Mouse (Mus musculus) A20 (cell line): ENCODE measurements around the gene Tmem208.

ENCODE experiments used
- DNase-seq: peaks from one replicate; pipeline ENCODE4 v3.0.0-alpha.2; 2011; ENCODE audit warnings: low read depth, low spot score

The Tmem208 gene

DNA sequence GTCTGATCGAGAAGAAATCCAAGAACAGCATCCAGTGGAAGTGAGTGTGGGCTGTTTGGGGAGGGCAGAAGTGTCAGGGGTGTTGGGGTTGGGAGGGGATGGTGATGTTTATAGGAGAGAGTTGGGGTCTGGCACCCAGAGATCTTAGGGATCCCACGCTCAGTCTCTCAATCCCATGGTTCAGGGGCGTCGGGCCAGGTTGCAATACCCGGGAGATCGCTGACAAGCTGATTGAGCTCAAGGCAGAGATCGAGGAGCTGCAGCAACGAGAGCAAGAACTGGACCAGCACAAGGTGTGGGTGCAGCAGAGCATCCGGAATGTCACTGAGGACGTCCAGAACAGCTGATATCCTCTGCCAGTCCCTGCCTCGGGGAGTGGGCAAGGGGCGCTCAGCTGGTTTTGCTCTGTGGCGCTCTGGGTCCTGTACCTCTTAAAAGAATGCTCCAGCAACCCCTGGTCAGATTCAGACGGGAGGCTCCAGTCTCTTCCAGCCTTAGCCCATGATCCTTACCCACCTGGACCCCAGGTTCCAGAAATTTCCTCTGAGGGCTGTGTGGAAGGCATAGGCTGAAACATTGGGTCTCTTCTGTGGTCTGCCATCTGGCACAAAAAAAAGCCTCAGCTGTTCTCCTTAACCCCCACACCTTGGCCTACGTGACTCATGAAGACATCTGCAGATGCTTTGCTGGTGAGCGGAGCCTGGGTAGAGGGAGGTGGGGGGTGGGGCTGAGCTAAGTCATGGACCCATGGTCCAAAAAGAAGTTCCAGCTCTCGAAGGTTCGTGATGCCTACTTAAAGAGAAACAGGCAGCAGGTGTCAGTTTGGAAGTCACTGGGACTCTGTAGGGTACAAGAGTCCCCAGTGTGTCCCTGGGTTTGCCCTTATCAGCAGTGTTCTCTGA, 27.6 kb upstream of the Tmem208 start:
- peak; percentile 47 for DNase-seq

DNA sequence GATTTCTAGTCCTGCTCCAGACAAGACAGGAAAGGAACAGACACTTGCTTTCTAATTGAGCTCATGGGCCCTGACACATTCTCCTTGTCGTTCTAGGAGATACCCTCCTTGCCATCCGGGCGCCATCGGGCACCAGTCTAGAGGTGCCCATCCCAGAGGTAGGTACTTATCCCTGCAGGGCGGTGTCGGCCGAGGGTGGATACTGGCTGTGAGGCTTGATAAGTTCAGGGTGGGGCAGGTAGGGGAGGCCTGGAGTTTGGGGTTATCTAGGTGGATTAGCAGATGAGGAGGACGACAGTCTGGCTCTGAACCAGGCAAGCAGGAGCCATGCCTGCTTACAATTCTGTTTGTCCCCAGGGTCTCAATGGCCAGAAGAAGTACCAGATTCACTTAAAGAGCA, 26.2 kb upstream of the Tmem208 start:
- DNase-seq = no peak

GRCm38 (mm10) chr8:105303396-105303795, 22.8 kb upstream of the Tmem208 start:
- no peak for DNase-seq

GRCm38 (mm10) chr8:105303874-105304273, 22.3 kb upstream of the Tmem208 start:
- DNase-seq = no peak

GRCm38 (mm10) chr8:105304325-105305210, 21.6 kb upstream of the Tmem208 start:
- DNase-seq = peak; percentile 42

DNA sequence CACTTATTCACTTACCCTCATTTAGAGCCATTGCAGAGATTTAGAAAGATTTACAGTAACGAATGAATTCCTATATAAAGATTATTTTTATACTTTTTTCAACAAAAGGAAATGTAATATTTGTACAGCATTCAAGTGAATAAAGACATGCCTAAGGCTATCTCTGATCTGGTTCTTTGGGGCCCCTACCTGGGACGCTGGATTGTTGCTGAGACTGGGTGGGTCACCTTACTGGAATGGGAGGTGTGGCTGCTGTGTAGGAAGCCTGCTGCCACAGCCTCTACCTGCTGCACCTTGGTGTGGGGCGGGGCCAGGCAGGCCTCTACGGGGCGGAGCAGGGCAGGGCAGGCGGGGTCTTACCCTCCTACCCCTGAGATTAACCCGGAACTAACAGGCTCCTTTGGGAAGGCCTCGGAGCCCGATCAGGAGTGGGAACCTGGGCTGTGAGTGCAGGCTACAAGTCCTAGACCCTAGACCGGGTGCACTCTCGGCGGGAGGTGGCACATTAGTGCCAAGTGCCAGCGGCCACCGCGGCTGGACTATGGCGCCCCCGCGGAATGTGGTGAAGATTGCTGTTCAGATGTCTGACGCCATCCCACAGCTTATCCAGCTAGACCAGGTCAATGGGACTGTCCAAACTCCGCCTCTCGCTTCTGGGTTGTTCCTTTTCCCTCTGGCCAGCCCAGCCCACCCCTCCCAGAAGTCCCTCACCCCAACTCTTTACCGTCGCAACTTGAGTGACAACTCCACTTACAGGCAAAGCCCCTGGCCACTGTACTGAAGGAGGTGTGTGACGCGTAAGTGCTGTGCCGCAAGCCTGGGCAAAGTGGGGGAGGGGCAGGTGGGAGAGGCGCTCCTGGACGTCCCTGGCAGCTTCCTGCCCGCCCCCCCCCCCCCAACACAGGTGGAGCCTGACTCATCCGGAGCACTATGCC, 20.7 kb upstream of the Tmem208 start, which contains the start of gene Elmo3:
Gene Elmo3 (plus strand): TSS at position 391 of the 935 bp plus-strand sequence.
- no peak for DNase-seq

- DNase-seq = no peak
Observed at GRCm38 (mm10) chr8:105306146-105306691, 19.9 kb upstream of the Tmem208 start.

GRCm38 (mm10) chr8:105307670-105308069, 18.5 kb upstream of the Tmem208 start:
- DNase-seq = no peak

DNA sequence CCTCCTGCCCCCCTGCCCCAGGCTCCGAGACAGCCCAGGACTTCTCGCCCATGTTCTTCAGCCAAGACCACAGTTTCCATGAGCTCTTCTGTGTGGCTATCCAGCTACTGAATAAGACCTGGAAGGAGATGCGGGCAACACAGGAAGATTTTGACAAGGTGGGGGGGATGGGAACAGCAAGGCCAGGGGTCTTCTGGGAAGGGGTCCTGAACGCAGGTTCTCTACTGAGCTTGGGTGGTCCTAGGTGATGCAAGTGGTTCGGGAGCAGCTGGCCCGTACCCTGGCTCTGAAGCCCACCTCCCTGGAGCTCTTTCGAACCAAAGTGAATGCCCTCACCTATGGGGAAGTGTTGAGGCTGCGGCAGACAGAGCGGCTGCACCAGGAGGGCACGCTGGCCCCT, 17.7 kb upstream of the Tmem208 start:
- no peak for DNase-seq

DNA sequence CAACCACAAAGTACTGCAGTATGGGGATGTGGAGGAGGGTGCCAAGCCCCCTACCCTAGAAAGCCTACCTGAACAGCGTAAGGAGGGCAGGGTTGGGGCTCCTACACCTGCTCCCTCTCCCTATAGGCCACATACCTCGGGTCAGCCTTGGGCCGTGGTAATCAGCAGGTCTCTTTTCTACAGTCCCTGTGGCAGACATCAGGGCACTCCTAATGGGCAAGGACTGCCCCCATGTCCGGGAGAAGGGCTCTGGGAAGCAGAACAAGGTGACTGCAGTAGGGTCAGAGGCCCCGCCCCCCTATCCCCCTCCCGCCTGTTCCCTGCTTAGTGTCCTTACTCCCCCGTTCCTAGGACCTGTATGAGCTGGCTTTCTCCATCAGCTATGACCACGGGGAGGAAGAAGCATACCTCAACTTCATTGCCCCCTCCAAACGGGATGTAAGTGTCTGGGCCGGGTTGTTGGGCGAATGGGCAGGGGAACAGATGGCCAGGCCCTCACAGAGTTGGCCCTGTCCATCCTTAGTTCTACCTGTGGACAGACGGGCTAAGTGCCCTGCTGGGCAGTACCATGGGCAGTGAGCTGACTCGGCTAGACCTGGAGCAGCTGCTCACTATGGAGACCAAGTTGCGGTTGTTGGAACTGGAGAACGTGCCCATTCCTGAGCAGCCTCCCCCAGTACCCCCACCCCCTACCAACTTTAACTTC, 16.9 kb upstream of the Tmem208 start:
- no peak for DNase-seq

GRCm38 (mm10) chr8:105310118-105310517, 16.0 kb upstream of the Tmem208 start:
- no peak for DNase-seq

- DNase-seq = no peak
Observed at GRCm38 (mm10) chr8:105311718-105312117, 14.4 kb upstream of the Tmem208 start.

DNA sequence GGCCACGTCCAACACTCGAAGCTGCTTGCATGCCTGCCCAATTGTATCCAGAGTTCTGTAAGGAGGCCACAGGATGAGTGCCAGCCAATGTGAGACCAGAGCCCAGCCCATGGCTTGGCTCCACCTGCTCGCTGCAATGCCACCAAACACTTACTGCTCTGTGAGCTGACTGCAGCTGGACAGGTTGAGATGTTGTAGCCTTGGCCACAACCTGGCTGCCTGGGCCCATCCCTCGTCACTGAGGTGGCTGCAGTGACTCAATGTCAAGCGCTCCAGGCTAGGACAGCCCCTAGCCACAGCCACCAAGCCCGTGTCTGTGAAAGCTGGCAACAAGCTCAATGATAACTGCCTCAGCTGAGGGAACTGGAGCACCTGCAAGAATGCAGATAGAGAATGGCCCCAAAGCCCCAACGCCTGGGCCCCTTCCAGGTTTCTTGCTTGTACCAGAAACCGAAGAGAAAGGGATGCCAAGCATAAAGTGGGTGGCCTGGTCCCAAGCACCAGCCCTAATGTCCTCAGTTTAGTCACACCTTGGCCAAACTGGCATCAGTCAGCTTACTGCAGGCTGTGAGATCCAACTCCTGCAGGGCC, 13.2 kb upstream of the Tmem208 start:
- no peak for DNase-seq

- DNase-seq = no peak
Observed at GRCm38 (mm10) chr8:105313622-105314402, 12.3 kb upstream of the Tmem208 start.

- no peak for DNase-seq
Observed at GRCm38 (mm10) chr8:105315073-105315769, 10.9 kb upstream of the Tmem208 start.

DNA sequence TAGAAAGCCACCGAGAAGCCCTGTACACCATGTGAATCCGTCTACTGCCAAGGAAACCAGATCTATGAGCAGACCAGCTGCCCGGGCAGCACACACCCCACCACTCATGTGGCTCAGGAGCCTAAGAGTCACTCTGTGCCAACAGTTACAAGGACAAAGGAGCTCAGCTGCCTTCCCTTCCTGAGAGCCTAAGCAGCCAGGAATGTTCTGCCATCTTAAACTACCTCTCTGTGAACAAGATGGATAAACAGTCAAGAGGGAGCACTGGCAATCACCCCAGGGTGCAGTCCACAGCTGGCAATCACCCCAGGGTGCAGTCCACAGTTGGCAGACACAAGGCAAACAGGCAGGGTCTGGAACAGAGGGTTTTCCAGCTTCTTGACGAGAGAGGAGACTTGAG, 8.2 kb upstream of the Tmem208 start:
- no peak for DNase-seq

- no peak for DNase-seq
Observed at GRCm38 (mm10) chr8:105318662-105319190, 7.4 kb upstream of the Tmem208 start.

GRCm38 (mm10) chr8:105323183-105323582, 3.0 kb upstream of the Tmem208 start:
- DNase-seq = no peak
